Mouse (Mus musculus): ENCODE data around the gene Fbxl7. TPM values are rescaled to one million over a fixed set of nuclear protein-coding genes. Genes with fewer than 3 reads are reported as not detected.
"Not testable (repeated sequence)": the region's sequence is repeated elsewhere in the genome, so short reads cannot be mapped to it uniquely, and the experiment has no call there.

Gene Fbxl7
- total RNA-seq, 4 experiments from 2014 or later, result 0.63 to 0.80 (median 0.75) TPM

DNA sequence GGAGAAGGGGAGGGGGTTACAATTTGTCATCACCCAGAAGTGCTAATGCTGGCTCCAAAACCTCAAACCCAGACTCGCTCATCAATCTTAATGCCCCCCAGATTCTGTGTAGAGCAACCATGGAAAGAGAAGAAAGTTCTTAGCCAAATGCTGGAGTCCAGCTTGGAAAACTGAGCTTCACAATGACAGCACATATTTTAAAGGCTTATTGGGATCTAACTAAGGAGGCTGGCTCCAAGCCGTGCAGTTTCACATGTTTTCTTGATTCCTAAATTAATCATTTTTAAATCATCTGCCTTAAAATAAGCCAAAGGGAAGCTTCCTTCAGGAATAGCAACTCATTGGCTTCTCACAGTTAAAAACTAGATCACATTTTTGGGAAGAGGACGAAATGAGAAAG, 82.5 kb downstream of the Fbxl7 start:
- DNase-seq (ENCODE audit: low spot score in 2 of 2), result no peak

DNA sequence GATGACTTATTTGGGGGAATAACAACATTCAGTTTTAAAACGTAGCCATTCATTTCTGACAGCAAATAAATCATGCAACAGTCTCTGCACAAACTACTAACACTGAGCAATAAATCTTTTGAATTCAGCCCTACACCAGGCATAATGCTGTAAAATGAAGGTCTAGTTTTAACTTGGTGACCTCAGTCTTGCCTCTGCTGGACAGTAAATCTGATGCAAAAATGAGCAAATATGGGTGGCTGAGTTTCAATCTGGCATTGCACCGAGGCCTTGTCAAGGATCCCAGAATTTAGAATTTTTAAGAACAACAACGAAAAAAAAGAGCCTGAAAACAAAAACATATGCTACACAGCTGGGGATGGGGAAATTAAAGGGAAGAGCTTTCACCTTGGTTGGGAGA, 85.8 kb downstream of the Fbxl7 start:
- DNase-seq (ENCODE audit: low spot score in 2 of 2), result peak in 1 of 2 experiments; percentile 9

DNA sequence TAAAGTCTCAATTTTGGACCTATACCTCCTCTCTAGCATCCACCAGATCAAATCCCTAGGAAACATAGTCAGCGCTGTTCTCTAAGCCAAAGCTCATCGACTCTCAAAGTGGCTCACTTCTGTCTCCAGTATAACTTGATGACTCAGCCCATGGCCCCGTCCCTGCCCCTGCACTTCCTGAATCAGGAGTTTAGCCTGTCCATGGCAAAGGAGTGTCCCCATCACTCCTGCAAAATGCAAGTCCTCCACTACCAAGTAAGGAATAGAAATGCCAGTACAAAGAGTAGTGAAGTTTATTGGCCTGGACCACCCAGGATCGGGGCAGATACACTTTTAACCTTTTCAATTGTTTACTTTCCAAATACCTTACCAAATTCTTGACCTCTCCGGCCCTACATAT, 91.3 kb downstream of the Fbxl7 start:
- DNase-seq (ENCODE audit: low spot score in 2 of 2), result no peak

DNA sequence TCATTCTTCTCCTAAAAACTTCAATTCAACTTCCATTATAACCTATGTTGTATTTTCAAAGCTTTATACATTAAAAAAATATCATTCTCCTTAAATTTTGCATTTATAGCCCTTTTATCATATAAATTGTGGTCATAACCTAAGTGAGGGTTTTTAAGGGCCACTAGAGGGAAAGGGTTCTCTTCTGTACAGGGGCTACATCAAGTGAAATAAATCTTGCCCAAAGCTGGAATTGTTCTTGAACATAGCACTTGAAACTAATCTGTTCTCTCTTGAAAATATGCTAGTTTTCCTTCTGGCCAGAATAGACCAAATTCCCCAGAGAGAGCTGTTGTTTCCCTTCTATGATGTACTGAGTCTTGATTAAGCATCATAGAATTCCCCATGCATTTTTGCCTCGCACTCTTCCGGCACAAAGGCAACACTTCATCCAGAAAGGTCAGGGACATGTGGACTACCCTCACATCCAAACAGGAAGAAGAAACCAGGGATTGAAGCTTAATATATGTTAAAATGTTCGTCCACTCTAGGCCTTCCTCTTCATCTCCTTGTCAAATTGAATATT, 95.8 kb downstream of the Fbxl7 start:
- DNase-seq (ENCODE audit: low spot score in 2 of 2), result no peak

DNA sequence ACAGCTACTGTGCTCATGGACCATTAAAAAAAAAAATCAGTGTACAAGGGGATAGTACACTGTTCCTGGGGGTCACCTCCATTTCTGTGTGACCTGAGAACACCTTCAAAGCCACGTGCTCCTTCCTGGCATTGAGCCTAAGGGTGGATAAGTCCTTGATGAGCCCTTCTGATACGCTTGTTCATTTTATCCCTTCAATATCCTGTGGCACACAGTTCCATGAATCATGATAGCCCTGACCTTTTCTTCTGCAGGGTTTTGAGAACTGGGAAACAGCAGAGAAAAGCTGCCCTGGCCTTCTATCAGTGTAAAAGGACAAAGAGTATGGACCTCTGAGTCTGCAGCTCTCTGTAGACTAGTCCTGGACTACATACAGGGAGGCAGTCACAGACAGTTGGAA, 99.4 kb downstream of the Fbxl7 start:
- DNase-seq (ENCODE audit: low spot score in 2 of 2), result no peak

DNA sequence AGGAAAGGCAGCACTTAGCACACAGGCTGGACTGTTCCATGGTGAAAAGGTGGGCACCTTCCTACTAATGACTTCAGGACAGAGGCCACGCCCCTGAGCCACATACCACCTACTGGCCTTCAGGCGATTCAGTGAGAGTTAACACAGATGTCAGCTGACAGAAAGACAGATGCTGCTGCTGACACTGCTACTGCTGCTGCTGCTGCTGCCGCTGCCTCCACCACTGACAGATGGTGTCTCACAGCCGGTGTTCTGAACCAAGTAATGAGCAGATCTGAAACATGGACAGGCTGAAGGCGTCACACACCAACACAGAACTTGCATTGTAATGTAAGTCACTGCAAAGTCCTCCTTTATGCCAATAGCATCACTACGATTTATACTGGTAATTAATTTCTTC, 99.9 kb downstream of the Fbxl7 start:
- DNase-seq (ENCODE audit: low spot score in 2 of 2), result no peak

DNA sequence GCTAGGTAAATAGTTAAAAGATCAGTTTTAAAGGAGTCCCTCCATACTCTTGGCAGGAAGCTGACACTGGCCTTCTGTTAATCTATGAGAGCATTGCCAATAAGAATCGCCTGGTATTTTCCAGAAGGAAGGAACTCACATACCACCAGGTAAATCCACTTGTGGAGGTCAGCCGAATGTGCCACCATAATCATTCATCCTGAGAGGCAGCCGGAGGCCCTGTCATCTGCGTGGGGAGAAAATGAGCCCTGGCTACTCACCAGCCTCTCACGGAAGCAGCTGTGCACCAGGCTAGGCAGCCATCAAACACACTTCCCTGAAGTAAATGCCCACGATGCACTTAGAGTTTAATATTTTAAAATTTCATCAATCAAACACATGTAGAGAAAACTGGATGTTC, 108.2 kb downstream of the Fbxl7 start:
- no peak for DNase-seq (ENCODE audit: low spot score in 2 of 2)

DNA sequence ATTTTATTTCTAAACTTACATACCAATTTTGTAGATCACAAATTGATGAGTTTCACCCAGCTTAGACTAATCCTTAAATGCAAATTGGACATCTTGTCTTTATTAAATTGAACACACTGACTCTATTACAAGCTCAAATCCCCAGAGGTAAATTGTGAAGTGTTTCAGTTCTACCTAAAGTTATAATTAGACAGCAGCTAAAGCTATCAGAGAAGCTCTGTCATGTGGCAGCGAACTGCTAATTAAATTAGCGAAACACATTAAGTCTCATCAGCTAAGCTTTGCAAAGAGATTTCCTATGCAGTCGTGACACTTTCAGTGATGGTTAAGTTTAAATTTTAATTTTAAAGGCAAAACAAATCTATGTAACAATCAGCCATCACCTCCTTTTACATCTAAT, 114.8 kb downstream of the Fbxl7 start:
- DNase-seq (ENCODE audit: low spot score in 2 of 2), result no peak

DNA sequence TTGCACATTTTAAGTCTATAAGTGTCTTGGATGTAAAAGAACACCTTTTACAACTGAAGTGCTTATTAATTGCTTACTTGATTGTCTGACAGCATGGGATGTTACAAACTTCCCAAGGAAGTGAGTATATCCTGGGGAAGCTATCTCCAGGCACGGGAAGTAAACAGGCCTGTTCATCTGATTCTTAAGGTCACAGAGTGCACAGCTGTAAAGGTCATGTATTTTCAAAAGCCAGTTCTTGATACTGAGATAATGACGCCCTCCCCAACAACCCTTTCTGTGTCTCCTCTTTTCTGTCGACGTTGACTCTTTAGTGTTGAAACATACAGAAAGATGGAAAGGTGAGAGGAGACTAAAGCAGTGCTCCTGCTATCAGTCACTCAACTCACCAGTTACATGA, 116.3 kb downstream of the Fbxl7 start:
- no peak for DNase-seq (ENCODE audit: low spot score in 2 of 2)

DNA sequence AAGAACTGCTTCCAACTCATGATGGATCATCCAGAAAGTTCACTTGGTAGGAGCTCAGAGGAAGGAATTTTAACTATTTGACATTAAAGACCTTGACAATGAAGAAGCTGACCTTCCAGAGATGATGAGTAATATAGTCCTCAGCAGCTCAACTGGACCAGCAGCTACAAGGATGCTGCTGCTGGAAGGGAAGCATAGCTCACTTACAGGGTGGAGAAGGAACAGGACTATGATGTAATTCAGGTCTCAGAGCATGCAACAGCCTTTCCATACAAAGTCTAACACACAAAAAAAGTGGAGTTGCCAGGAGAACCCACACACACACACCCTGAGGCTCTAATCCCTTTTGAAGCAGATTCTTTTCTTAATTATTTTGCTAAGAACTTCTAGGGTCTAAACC, 119.7 kb downstream of the Fbxl7 start:
- no peak for DNase-seq (ENCODE audit: low spot score in 2 of 2)

DNA sequence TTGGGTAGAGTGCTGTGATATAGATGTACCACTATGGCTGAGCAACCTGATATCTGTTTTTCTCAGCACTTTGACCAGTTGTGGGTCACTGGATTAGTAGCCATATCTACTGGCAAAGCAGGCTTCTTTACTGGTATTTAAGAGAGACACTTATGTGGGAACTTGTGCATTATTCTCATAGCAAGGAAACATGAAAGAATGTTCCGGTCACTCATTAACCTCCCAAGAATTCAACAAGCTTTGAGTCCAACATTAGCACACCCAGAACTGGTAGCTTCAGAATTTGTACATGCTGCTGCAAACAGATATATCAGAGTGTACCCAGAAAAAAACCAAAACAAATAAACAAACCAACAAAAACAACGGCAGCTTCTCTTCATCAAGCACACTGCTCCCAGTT, 120.5 kb downstream of the Fbxl7 start:
- no peak for DNase-seq (ENCODE audit: low spot score in 2 of 2)

DNA sequence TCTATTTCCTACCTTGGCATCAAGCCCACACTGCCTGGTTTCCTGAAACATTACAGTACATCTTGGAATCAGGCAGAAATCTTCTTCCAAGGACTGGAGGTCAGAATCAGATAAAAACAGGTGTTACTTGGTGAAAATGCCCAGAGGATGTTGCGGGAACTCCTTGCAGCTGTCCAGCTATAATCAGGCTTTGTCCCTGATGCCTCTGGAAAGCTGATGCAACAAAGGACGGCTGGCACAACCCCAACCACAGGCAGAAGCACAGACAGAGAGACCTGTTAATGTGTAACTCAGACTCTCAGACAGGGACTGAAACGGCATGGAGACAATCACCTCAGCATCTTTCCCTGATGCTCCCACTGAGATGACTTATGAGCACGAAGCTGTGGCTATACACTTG, 133.7 kb downstream of the Fbxl7 start:
- no peak for DNase-seq (ENCODE audit: low spot score in 2 of 2)

DNA sequence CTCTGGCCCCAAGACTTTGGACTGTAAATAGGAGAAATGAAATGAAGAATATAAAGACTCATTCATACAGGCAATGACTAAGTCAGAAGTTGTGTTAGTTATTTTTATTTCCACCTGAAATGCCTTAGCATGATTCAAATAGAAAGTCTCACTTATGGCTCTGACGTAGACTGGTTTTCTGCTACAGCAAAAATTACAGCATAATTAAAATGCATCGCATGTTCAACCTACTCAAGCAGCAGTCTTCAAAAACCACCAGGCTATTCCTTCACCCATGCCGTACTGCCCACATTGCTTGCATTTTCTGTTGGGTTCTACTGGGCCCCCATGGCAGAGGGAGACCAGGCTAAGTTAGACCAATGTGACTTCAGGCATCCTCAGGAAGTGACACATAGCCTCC, 146.9 kb downstream of the Fbxl7 start:
- no peak for DNase-seq (ENCODE audit: low spot score in 2 of 2)

DNA sequence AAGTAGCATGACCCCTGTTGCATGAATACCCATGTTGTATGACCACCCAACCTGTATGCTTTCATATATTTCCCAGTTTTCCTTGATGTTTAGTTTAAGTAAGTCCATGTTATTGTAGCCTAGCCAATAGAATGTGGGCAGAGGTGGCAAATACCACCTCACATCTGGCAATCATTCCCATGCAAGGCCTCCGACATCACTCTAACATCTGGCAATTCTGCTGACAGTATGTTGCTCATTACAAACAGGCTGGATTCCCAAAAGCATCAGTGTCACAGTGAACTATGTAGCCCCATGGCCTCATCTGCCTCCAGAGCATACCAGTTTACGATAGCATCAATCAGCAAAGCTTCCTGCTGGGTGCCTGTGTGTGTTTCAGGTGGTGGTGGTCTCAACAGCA, 163.0 kb downstream of the Fbxl7 start:
- no peak for DNase-seq (ENCODE audit: low spot score in 2 of 2)

DNA sequence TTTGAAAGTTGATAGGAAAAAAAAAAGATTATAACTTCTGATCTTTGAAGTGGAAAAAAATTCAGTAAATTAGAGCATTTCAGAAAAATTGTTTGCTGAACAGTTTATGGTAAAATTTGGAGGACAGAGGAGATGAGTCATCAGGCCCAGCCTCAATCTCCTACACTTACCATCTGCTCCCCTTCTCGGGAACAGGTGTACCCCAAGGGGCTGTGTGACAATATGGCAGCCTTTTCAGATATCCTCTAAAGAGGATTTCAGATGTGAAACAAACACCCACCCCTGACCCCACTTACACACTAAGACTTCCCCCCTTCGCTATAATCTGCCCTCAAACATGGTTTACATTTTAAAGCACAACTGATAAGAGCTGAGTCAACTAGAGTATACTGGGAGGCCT, 164.6 kb downstream of the Fbxl7 start:
- DNase-seq (ENCODE audit: low spot score in 2 of 2), result no peak

DNA sequence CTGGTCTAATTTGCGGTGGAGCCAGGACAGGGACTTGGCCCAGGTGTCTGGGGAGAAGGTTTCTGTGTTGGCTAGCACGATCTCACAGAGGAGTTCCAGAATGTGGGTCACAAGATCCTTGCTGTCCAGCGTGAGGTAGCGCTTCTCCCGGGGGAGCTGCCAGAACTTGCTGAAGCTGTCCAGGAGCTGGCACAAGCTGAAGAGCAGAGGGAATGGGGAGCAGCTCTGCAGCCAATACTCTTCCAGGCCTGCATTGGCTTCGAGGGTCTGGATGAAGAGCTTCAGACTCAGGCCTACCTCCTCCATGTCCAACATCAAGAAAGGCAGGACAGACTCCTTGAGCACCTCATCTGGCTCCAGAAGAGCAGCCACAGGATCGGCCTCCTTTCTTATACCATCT, 166.0 kb downstream of the Fbxl7 start:
- not testable (repeated sequence) for DNase-seq (ENCODE audit: low spot score in 2 of 2)

DNA sequence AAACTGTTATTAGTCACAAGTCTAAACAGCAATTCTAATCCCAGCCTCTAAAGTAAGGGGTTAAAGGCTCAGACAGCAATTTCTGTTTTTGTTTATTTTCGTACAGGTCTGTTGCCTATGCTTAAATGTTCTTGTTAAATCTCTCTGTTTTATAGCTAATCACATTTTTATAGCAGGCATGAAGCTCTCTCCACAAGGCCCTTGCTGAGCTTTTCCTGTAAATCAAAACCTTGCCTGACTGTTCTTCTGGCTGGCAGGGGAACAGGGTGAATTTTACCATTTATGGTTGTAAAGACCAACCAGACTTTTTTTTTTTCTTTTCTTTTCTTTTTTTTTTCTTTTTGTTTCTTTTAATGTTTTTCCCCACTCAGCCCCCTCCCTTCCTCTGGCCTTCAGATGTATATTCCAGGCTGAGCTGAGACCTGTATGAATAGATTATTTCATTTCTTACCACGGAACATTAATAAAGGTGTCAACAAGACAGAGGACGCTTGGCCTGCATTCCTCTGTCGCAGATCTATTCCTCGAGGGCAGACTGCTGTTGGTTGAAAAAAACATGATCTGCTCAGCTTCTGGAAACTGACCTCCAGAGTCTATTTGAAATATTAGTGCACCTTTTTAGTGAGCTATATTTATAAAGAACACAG, 176.9 kb downstream of the Fbxl7 start:
- no peak for DNase-seq (ENCODE audit: low spot score in 2 of 2)

DNA sequence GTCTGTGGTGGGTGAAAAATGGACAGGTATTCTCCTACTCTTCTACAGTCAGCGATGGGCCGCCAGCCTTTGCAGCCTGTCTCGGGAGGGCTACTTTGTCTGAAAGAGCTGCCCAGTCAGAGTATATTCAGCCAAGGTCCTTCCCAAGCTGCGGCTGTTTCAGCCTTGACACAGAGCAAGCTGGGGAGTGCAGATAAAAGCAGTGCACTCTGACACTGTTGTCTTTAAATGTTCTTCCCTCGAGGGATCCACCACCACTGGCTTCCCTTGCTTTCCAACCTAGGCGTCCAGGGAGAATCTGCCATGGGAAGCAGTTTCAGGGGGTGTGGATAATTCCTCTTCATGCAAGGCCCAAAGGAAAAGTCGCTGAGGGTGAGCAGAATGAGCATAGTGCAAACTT, 177.4 kb downstream of the Fbxl7 start:
- no peak for DNase-seq (ENCODE audit: low spot score in 2 of 2)

DNA sequence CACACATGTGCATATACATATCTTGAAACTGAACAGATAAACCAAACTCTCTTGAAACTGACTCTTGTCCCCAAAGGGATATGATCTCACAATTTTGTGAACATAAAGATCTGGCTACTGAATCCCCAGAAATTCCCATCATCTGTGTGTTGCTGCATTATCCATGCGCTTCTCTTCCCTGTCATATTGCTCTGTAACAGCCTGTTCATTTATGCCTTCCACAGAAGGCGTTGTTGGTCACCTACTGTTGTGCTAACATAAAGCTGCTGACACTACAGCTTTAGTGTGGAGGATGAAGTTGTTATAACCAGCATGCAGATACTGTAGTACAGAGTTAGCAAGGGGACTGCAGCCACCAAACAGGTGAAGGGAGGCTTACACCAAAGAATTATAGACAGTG, 179.2 kb downstream of the Fbxl7 start:
- DNase-seq (ENCODE audit: low spot score in 2 of 2), result no peak

DNA sequence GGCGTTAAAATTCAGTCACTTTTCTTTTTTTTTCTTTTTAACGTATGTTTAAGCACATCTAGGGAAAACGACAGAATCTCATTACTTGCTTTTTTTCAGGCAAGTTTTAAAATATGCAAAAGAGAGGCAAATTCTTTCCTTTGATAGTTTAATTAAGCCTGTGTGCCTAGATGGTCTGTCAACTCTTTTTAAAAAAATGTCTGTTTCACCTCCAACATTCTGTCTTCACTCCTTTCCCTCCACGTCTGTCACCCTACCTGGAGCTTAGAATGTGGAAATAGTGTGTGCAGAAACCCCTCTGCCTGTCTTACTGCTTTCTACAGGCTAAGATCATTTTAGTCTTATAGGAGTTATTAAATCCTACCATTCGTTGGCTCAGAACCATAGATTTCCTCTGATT, 179.7 kb downstream of the Fbxl7 start:
- DNase-seq (ENCODE audit: low spot score in 2 of 2), result no peak

DNA sequence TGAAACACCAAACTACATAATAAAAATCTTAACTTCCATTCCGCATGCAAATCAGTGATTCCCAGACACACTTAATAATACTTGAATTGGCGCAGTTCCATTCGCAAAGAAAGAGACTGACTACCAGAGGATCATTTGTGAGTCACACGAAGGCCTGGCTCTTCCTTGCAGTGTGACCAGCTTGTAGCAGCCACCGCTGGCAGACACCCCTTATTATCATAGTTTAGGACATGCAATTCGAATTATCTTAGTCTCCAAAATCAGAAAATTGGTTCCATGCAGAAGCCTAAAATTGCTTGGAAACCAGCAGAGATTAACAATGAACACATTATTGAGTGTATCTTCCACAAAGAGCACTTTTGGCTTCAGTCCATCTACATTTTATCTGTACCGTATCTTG, 183.1 kb downstream of the Fbxl7 start:
- DNase-seq (ENCODE audit: low spot score in 2 of 2), result no peak

DNA sequence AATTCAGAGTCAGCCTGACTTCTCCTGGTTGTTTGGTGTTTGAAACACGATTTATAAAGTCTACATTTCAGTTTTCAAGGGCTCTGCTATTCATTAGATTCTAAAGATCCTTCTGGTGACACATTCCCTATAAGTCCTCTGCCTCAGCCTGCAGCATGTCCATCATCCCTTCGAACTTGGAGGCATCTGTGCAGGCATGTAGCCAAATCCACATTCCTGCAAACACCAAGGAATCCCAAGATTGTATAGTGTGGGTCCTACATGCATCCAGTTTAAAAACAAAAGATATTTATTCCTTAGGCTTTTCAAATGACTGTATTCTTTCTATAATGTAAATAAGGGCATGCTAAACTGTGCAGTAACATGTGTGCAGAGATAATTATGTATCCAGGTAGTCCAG, 190.4 kb downstream of the Fbxl7 start:
- no peak for DNase-seq (ENCODE audit: low spot score in 2 of 2)

DNA sequence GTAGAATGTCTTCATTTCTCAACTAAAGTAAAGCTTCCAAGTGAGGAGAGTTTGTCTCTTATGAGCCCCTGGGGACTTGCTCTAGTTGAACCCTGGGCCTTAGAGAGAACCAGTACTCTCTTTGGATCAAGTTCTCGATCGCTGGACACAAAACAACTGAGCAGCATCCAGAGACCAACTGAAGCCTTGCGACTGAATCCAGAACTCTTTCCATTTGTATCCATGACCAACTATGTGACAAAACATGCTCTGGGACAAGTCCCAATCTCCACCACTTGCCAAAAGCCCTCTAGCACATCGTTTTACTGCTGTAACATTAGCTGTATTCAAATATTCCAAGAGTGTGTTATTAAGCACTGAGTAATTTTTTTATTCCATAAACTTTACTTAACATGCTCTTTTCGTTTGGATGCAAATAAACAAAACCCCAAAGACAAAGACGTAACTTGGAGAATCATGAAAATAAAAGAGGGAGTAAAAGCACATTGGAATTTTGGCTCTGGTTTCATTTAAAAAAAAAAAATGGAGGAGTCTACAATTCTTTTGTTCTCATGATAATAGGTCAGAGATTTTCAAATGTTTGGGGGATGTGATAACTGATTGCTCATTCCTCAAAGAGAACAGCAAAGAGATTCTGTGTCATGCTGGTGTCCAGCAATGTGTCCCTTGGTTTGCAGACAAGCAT, 192.1 kb downstream of the Fbxl7 start:
- peak; percentile 5 to 17 for DNase-seq (ENCODE audit: low spot score in 2 of 2)

Measured in gastrocnemius, adult 8-10 months (tissue).